Mouse (Mus musculus) intestine, embryonic 16.5 days (tissue): ENCODE measurements around the gene Lin28b. TPM values are rescaled to one million over a fixed set of nuclear protein-coding genes. Genes with fewer than 3 reads are reported as not detected.

Experiments used
- ATAC-seq: fragments of 200-750 bp; cut with Nextera tagmentation; 2 replicates; pipeline ENCODE4 v1.8.0; 2017; ENCODE audit warnings: moderate TSS enrichment, moderate library complexity
- H3K27ac ChIP-seq: fragments of 300-500 bp; sonication (generic); 2 replicates; pipeline ENCODE4 v1.5.1; 2014; ENCODE audit warnings: mild to moderate bottlenecking, low read length
- H3K27me3 ChIP-seq: fragments of 300-500 bp; sonication (generic); replicated peaks from 2 replicates; pipeline ENCODE4 v1.6.1; 2014; ENCODE audit warnings: low read length, control low read depth, mixed read lengths; ENCODE audit not compliant: control insufficient read depth, insufficient read depth
- H3K36me3 ChIP-seq: fragments of 300-500 bp; sonication (generic); 2 replicates; pipeline ENCODE4 v1.6.1; 2014; ENCODE audit warnings: low read length, control low read depth; ENCODE audit not compliant: control insufficient read depth, insufficient read depth
- H3K4me1 ChIP-seq: fragments of 300-500 bp; sonication (generic); 2 replicates; pipeline ENCODE4 v1.6.1; 2014; ENCODE audit warnings: low read length, control low read depth, mixed read lengths; ENCODE audit not compliant: control insufficient read depth, insufficient read depth
- H3K4me2 ChIP-seq: fragments of 300-500 bp; sonication (generic); 2 replicates; pipeline ENCODE4 v1.6.1; 2014; ENCODE audit warnings: low read depth, low read length, control low read depth
- H3K4me3 ChIP-seq: fragments of 300-500 bp; sonication (generic); 2 replicates; pipeline ENCODE4 v1.5.1; 2014; ENCODE audit warnings: mild to moderate bottlenecking, low read length
- H3K9ac ChIP-seq: fragments of 300-500 bp; sonication (generic); 2 replicates; pipeline ENCODE4 v1.6.1; 2014; ENCODE audit warnings: low read depth, low read length
- H3K9me3 ChIP-seq: fragments of 300-500 bp; sonication (generic); 2 replicates; pipeline ENCODE4 v1.6.1; 2016; ENCODE audit warnings: low read length, control low read depth; ENCODE audit not compliant: control insufficient read depth
- WGBS: fragments of 180-500 bp; shearing (Covaris S2); extraction: QIAGEN DNeasy Blood & Tissue Kit; methylation state at CpG from one replicate; pipeline ENCODE4 v1.1.7; 2014; 5-methylcytosine and 5-hydroxymethylcytosine counted together
- polyA plus RNA-seq: library from polyadenylated mRNA; unstranded; fragments of >200 nt; fragmentation: Nextera tagmentation; extraction: Ambion mirVana; gene quantifications from 2 replicates; pipeline ENCODE4 v1.2.1, GENCODE M21; 2015

Gene Lin28b
- polyA plus RNA-seq, 1 experiment from 2014 or later: 0.98 TPM

DNA sequence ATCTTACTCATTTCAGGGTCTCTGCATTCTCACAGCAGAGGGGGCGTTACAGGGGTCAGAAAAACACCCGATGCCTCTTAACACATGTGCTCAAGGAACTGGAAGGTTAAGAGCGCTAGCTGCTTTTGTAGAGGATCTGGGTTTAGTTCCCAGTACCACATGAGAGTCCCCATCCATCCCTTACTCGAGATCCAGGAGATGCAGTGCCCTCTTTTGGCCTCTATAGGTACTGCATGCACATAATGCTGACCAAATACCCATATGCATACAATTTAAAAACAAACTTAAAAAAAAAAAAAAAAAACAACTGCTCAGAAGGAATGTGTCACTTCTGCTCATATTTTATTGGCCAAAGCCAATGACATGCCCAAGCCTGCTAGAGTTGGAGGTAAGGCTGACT, 141.8 kb downstream of the Lin28b start:
- no peak overlapping the region for H3K27ac ChIP-seq
- 83% methylated on average over 4 of the region's 4 CpGs for WGBS
- H3K27me3 ChIP-seq: no peaks in the 10 kb centered on the region
- H3K9ac ChIP-seq: no peak overlapping the region
- H3K4me1 ChIP-seq: no peaks in the 10 kb centered on the region
- no peaks in the 10 kb centered on the region for H3K9me3 ChIP-seq
- no peaks in the 10 kb centered on the region for H3K36me3 ChIP-seq
- H3K4me2 ChIP-seq: no peak overlapping the region
- no peak for ATAC-seq
- no peak overlapping the region for H3K4me3 ChIP-seq

DNA sequence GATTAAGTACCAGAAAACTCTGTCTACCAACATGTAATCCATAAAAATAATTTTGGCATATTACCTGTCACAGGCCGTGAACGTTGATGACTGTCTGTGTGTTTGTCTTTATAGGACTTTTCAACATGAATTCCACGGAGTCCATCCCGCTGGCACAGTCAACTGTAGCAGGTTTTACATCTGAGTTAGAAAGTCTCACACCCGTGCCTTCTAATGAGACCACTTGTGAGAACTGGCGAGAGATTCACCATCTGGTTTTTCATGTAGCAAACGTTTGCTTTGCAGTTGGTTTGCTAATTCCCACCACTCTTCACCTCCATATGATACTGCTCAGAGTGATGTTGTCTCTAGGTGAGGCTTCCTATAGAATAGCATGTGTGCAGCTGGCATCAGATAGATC, 147.1 kb downstream of the Lin28b start:
- Histone ChIP-seq H3K27me3 (peaks cover 20% of the 10 kb centered on the region), H3K9ac (no peak overlapping the region), H3K36me3 (no peaks in the 10 kb centered on the region), H3K4me3 (no peak overlapping the region), H3K27ac (no peak overlapping the region), H3K4me2 (no peak overlapping the region), H3K4me1 (peaks cover 5% of the 10 kb centered on the region; the same call in 1 of the 2 replicates), H3K9me3 (no peaks in the 10 kb centered on the region)
- WGBS: 70% methylated on average over 7 of the region's 7 CpGs
- ATAC-seq: no peak

DNA sequence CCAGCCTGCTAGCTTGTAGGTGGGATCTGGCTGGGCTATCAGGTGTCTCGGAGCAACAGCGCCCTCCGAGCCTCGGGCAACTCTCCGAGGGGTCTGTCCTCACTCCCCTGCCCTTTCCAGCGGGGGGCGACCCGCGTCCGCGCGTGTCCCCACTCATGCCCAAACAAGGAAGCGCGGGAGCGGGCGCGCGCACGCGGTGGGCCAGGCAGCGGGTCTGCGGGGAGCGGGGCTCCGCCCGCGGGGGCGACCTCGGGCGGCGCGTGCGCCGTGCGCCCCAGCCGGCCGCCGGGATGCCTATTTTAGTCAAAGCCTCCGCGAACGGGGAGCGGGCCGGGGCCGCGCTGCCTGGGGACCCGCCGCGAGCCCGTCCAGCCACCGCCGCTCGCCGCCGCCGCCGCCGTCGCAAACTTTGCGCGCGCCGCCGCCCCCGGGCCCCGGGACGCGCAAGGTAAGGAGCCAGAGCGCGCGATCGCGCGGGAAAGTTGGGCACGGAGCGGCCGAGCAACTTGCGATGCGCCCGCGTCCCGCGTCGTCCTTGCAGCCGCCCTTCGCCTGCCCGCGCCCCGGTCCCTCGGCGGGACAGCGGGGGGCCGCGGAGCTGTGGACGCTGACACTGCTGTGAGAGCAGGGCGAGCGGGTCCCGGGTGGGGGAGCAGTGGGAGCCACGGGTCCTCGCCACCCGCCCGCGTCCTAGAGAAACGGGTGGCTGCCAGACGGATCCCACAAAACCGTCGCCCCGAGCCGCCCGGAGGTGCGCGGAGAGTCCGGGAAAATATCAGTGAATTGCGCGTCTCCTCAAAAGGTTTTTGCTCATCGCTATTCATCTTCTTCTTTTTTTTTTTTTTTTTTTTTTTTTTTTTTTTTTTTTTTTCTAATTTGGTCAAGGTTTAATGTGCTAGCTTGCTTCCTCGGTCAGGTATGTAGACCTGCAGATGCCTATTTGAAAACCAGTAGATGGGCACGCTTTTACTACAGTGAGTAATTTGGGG, 150.5 kb downstream of the Lin28b start, which contains the start of gene Bves:
Bves (plus strand) TSS at position 339 of the 989 bp plus-strand sequence.
- Histone ChIP-seq H3K27ac (no peak within 1 kb of the TSS), H3K4me2 (peak within 1 kb of the TSS; percentile 94), H3K36me3 (no peaks in the 10 kb centered on the region), H3K4me3 (peak within 1 kb of the TSS; percentile 69), H3K9me3 (no peaks in the 10 kb centered on the region), H3K4me1 (peaks cover 5% of the 10 kb centered on the region; the same call in 1 of the 2 replicates), H3K9ac (peak within 1 kb of the TSS; percentile 72), H3K27me3 (peaks cover 23% of the 10 kb centered on the region)
- peak; percentile 81 for ATAC-seq
- WGBS: 1% methylated on average over 88 of the region's 116 CpGs

DNA sequence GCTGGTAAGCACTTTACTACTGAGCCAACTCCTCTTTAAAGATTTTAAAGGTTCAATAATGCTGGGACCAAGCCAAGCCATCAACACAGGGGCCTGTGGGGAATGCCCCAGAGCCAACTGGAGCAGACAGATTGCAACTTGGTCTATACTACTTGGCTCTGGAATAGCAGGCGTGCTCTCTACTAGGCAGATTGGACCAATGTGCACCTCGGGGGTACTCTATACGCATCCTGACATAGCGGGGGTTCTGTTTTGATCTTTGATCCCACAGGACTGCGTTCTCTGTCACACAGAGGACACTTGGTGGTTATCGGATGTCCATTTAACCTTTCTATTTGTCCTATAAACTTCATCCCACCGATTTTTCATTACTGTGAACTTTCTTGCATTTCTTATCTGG, 151.3 kb downstream of the Lin28b start:
- no peak for ATAC-seq
- WGBS: 32% methylated on average over 7 of the region's 7 CpGs
- H3K4me1 ChIP-seq: peaks cover 5% of the 10 kb centered on the region; the same call in 1 of the 2 replicates
- no peak overlapping the region for H3K27ac ChIP-seq
- peaks cover 23% of the 10 kb centered on the region for H3K27me3 ChIP-seq
- no peak overlapping the region for H3K9ac ChIP-seq
- H3K9me3 ChIP-seq: no peaks in the 10 kb centered on the region
- no peaks in the 10 kb centered on the region for H3K36me3 ChIP-seq
- peak overlapping the region; percentile 69; the same call in 1 of the 2 replicates for H3K4me3 ChIP-seq
- H3K4me2 ChIP-seq: peak overlapping the region; percentile 94; the same call in 1 of the 2 replicates

DNA sequence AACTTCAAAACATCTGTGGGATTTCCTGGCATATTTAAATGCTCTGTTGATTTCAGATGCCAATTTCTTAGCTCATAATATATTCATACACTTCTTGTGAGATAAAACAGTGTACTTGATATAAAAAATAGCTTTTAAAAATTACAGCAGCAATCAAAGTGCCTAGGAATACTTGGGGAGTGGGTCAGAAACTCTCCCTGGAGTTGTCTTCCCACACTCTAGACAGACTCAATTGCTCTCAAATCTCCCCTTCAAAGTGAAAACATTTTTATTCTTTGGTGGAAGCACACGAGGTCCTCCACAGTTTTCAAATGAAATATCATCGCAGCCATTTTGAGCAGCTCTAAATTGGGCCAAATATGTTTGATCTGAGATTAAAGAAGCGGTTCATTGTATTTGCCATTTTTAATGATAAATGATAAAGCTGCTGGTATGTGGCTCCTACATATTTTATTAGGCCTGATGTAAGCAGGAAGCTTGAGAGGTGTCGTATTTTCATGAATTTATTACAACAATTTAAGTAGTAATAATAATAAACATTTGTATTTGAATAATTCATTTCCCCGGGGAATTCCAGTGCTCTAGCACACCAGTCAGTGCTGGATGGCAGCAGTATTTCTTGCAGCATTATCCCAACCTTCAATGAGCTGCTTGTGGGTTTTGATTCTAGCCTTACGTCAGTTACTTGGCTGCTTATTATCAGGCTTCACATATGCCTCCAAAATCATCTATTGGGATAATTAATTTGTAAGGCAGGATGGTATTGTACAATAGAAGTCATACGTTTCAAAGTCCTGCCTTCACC, 157.8 kb downstream of the Lin28b start:
- H3K4me1 ChIP-seq: no peaks in the 10 kb centered on the region
- no peaks in the 10 kb centered on the region for H3K9me3 ChIP-seq
- H3K36me3 ChIP-seq: no peaks in the 10 kb centered on the region
- no peak overlapping the region for H3K27ac ChIP-seq
- no peaks in the 10 kb centered on the region for H3K27me3 ChIP-seq
- H3K9ac ChIP-seq: no peak overlapping the region
- no peak for ATAC-seq
- H3K4me2 ChIP-seq: no peak overlapping the region
- WGBS: 67% methylated on average over 7 of the region's 7 CpGs
- H3K4me3 ChIP-seq: no peak overlapping the region

Other genes with a start within 250 kb of the Lin28b start
- 3.0 and 3.8 TPM in 2 replicates for gene Bves, start 150.6 kb downstream of the Lin28b start, polyA plus RNA-seq
- gene Hace1, start 91.4 kb upstream of the Lin28b start, polyA plus RNA-seq: 10.6 and 11.3 TPM in 2 replicates